Mouse (Mus musculus): Measurements from ENCODE around the gene Rsf1. TPM values are rescaled to one million over a fixed set of nuclear protein-coding genes. Genes with fewer than 3 reads are reported as not detected.

Gene Rsf1
- total RNA-seq, 2 experiments from 2014 or later = 24.8 to 28.5 TPM

DNA sequence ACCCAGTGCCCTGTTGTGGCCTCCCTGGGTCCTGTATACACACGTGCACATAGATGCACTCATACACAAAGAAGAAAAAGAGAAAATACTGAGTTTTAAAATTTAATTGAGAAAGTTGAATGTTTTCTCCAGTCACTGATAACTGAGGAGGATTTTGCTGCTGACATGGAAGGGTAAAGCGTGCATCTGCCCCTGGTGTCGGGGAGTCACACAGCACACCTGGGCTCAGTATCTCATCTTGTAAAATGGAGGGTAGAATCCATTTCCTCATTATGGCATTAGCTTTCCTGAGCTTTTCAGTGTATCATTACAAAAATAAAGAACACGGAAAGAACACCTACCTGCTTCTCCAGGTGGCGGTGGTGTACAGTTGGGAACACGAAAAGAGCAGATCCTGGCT, 145.7 kb downstream of the Rsf1 start:
- no peak for DNase-seq

DNA sequence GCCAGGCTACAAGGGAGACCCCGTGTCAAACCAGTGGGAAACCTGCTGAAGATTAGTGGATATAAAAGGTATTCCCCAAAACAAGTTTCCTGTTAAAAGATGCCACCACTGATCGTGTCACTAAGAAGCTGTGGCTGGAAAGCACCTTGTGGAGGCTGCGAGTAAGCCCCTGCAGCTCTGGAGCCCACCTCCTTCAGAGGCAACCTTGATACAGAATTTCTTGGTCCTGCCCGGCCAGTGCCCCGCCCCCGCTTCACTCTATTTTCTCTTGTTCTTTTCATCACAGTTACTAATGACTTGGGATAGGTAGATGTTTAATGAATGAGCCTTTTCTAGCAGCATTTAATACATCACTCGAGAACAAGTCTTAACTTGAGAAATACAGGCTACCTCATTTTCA, 146.4 kb downstream of the Rsf1 start:
- no peak for DNase-seq

DNA sequence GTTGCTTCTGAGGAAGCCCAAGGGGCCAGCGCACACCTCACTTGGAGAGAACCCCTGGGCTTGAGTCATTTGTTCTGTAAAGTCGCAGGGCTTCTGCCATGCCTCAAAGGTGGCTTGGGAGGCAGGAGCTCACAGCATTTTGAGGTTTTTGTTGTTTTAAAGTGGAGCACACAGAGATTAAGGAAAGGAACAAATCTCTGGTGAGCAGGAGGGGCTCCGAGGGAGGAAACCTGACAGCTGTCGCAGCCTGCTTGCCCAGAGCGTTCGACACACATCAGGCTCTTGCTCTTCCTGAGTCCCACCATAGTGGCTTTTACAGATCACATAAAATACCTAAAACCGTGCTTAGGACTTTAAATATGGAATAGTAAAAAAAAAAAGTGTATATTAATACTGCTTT, 147.1 kb downstream of the Rsf1 start:
- no peak for DNase-seq

DNA sequence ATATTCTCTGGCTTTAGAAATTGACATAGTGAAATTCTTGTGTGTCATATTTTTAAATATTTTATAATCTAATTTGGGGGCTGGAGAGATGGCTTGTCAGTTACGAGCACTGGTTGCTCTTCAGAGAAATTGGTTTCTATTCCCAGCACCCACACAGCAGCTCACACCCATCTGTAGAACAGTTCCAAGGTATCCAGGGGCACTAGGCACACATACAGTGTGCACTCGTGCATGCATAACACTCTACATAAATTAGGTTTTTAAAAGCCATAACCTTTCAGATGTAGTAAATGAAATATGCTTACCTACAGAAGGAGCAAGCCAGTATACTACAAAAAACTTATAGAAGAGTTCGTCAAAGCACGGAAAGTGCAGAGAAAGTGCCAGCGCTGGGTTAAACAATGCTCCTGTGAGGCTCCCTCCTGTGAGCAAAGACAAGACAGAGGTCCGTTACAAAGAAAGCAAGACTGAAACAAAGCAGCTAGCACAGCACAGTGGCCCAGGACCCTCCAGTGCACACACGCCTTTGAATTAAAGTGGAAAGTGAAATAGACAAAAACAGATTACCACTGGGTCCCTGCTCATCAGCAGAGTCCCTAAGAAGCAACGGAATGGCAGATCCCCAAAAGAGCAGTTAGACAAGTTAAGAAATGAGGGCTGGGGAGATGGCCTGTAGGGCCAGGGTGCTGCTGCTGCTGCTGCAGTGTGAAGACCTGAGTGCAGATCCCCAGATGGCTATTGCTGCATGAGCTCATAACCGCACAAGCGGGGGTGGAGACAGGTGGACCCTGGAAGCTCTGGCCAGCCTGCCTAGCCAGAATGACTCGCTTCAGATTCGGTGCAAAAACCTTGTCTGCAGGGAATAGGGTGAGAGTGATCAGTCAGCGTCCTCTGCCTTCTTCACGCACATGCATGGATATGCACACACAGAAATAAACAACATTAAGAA, 149.3 kb downstream of the Rsf1 start:
- no peak for DNase-seq

DNA sequence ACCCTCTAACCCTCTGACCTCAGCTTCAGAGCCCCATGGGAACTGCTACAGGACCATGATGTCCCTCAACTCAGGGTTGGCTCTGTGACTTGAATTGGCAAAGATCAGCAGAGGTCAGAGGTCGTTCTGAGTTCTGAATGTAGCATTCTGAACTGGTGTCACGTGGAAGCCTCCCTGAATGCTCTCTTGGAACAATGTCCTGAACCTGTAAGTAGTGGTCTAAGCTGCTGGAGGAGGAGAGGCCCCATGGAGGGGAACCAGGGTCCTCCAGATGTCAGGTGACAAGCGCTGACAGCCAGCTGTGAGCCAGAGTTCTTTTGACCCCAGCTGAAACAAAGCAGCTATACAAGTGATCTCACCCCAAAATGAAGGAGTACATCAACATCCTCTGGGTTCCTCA, 150.7 kb downstream of the Rsf1 start:
- no peak for DNase-seq

DNA sequence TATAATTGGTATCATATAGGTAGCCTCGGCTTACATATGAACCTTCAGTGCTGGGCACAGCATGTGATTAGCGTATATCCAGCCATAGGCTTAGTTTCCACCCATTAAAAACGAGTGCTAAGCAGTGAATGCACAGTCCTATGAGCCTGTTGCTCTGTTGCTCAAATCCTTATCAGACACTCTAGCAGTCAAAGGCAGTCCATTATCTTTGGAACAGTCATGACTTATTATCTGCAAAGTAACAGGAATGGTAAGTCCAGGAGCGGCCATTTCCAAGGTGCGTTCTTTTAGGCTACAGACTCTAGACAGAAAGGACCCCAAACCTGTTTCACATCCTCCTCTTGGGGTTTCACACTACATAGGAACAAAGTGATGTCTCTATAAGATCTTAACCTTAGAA, 153.9 kb downstream of the Rsf1 start:
- no peak for DNase-seq

DNA sequence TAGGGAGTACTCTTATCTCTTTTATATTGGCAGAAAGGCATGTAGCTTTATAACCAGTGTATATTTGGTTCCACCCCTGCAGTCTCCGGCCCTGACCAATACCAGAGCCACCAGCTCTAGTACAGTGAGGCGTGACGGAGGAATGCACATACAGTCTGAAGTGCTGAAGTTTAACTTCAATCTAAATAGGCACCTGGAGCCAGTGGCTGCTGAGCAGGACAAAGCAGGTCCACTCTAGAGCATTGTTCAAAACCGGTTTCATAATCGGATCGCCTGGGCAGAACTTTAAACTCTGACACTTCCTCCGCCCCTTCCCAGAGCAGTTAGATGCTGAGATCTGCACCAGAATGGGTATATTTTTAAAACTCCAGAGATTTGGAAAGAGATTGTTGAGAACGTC, 155.3 kb downstream of the Rsf1 start:
- no peak for DNase-seq

DNA sequence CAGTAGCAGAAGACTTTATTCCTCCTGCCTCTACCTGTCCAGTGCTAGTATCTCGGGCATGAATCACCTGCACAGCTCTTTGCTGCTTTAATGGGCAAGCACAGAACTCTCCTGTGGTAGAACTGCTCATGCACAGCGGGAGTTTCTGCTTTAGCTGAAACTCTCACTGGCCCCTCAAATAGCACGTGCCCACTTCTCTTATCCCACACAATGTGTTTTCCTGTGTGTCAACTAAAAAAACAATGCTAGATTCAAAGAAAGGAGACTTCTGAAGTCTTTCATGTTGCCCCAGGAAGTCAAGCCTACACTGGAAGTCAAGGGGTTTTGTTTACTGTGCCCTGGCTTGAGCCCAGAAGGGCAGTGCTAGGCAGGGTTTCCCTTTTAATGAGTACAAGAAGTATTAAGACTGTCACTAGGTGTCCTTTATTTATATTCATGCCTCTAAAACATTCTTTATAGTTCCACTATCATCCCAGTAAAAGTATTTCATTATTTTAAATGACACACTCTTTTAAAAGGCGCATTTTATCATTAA, 156.3 kb downstream of the Rsf1 start:
- no peak for DNase-seq

DNA sequence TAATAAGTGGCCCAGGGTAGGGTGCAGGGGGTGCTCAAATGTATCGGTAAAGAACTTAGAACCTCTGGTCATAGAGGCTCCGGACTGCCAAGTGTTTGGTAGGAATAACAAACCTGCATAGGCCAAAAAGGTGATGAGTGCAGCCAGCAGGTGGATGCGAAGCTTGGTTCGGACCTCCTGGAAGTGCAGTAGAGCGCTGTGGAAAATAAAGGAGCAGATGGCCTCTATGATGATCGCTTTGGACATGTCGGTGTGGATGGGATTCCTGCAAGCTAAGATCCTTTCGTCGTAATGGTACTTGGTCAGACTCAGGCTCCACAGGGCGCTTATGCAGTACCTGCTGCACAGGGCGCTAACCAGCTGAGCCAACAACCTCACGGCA, 157.6 kb downstream of the Rsf1 start:
- DNase-seq = no peak

DNA sequence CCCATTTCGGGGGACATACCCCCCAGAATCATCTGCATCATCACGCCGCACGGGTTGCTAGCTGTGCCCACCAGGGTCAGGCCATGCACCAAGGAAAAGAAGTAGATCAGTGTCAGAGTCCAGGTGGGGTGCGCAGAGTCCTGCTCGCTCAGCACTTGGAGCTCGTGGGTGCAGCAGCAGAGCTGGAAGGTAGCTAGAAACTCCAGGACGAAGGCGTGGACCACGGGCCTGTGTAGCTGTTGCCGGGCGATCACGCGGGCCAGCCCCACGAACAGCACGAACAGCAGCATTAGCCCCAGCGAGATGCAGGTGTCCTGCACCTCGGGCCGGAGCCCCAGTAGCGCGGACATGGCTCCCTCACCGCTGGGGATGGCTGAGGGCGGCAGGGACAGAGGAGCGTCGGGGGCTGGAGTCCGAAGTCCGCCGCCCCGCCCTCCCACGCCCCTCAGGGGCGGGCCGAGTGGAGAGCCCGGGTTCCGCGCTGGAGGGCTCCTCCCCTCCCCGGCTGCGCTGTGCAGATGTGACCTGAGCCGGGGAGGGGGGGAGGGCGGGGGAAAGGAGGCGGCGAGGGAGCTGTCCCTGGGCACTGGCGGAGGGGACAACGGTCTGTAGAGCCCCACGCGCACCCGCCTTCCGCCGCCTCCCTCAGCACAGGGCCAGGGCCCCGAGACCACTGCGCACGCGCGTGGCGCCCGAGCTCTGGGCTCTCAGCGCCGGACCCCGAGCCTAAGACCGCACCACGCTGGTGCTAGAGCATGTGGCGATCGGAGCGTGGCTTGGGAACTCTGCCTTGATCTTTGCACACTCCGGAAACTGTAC, 158.2 kb downstream of the Rsf1 start, which contains the start of gene Aqp11:
TSS of gene Aqp11 (minus strand) at position 652 of the 819 bp plus-strand sequence.
- peak; percentile 95 for DNase-seq

DNA sequence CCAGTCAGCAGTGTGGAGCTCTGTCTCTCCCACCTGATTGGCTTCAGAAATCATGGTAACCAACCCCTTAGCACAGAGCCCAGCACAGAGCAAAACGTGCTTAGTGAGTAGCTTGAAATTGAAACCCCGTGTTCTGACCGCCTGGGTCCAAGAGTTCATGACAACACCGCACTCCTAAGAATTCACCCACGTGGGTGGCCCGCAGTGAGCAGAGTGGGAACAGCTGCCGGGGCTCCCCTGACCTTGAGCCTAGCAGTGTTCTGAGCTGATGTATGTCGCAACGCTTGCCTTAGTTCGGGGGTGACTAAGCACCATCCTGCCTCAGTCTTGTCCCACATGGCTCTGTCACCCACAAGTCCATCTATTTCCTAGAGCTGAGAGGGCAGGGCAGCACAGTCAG, 161.3 kb downstream of the Rsf1 start:
- DNase-seq = peak; percentile 49

DNA sequence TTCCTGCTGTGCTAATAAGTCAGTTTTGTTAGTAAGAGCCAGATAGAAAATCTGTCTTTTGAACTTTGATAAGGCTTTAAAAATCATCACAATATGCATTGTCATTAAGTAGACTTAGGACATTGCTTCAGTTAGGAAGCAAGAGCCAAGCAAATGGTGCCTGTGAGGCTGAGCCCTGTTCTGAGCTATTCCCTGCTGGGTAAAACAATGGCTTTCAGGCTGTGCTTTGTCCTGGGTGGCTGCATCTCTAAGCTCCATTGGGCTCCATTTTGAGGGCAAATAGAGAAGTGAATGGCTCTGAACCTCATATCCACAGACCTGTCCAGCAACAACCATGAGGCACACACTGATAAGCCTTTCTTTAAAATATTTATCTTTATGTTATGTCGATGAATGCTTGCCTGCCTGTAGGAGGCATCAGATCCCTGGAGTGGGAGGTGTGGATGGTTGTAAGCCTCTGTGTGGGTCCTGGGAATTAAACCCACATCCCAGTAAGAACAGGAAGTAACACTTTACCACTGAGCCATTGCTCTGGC, 162.1 kb downstream of the Rsf1 start:
- DNase-seq = no peak

Other genes with a start within 250 kb of the Rsf1 start
- gene Usp35, start 247.9 kb upstream of the Rsf1 start, total RNA-seq (2021) = 1 to 10 TPM; 3.6 to 7.1 TPM
- gene Kctd21, start 247.6 kb upstream of the Rsf1 start, total RNA-seq (2021) = 1 to 10 TPM; 4.0 to 5.4 TPM
- gene Alg8, start 208.3 kb upstream of the Rsf1 start, total RNA-seq (2021) = 10 to 100 TPM; 13.2 to 13.8 TPM
- 100 to 1,000 TPM; 603 to 657 TPM for gene Ndufc2, start 179.9 kb upstream of the Rsf1 start, total RNA-seq (2021)
- gene Thrsp, start 162.2 kb upstream of the Rsf1 start, total RNA-seq (2021) = 100 to 1,000 TPM; 444 to 455 TPM
- gene Kctd14, start 128.6 kb upstream of the Rsf1 start, total RNA-seq (2021) = 1 to 10 TPM; 2.0 to 3.1 TPM
- gene Ints4, start 98.9 kb upstream of the Rsf1 start, total RNA-seq (2021) = 10 to 100 TPM; 47.3 to 56.3 TPM
- 10 to 100 TPM; 38.3 to 49.7 TPM for gene Aamdc, start 392 bp upstream of the Rsf1 start, total RNA-seq (2021)
- gene Clns1a, start 116.7 kb downstream of the Rsf1 start, total RNA-seq (2021) = 10 to 100 TPM; 57.5 to 59.1 TPM
- gene Aqp11, start 158.4 kb downstream of the Rsf1 start, total RNA-seq (2021) = 1 to 10 TPM; 6.5 to 6.9 TPM
- 10 to 100 TPM; 17.7 to 20.7 TPM for gene Pak1, start 208.7 kb downstream of the Rsf1 start, total RNA-seq (2021)